Mouse (Mus musculus) erythroblast, adult 5-6 weeks (primary cell): Measurements from ENCODE around the gene Rad23b. TPM values are rescaled to one million over a fixed set of nuclear protein-coding genes. Genes with fewer than 3 reads are reported as not detected.
"Not testable (repeated sequence)": the region's sequence is repeated elsewhere in the genome, so short reads cannot be mapped to it uniquely, and the experiment has no call there.

ENCODE experiments used
- ATAC-seq: replicated peaks from 2 replicates; pipeline ENCODE4 v1.8.0; 2016; ENCODE audit warnings: moderate number of reproducible peaks, mild to moderate bottlenecking, moderate TSS enrichment, inconsistent platforms; ENCODE audit not compliant: poor library complexity, low FRiP score, severe bottlenecking
- total RNA-seq, 2 experiments: library from RNA; stranded (forward) in 1 of 2; stranded (reverse) in 1 of 2; fragments of 150-400 nt in 1 of 2; fragments of 200-764, 138-1000 nt in 1 of 2; gene quantifications; 2 replicates each; pipeline versions ENCODE4 v1.2.3 to v1.2.4; 2015 to 2017; ENCODE audit warnings: low replicate concordance in 2 of 2

The Rad23b gene
- total RNA-seq, 2 experiments from 2014 or later, result 21.1 to 29.4 TPM

DNA sequence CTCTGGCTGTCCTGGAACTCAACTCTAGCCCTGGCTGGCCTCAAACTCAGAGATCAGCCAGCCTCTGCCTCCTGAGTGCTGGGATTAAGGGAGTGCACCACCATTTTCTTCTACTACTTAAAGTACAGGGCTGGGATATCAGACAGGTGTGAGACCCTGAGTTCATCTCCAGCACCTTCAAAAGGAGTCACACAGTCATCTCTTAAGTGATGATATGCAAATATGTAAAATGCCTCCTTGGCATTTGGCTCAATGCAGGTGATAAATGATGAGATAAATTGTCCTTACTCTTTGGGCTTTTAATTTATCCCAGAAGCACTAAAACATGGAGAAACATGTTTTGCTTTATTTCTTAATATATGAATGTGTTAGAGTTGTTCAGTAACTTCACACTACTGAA, 2.0 kb downstream of the Rad23b start:
- no peak for ATAC-seq

DNA sequence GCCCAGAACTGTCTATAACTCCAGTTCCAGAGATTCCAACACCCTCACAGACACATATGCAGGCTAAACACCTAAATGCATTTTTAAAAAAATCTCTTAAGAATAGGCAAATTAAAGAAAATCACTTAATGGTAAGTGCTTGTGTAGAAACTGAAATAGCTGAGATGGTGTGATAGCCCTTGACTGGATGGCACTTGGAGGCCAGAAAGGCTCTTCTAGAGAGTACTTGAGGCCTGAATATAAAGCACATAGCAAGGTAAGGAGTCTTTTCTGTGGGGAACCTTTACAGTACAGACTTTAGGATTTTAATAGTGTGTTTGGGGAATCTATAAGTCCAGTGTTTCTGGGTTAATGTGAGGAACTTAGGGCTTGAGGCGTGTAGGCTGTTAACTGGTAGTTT, 4.2 kb downstream of the Rad23b start:
- ATAC-seq, result no peak

DNA sequence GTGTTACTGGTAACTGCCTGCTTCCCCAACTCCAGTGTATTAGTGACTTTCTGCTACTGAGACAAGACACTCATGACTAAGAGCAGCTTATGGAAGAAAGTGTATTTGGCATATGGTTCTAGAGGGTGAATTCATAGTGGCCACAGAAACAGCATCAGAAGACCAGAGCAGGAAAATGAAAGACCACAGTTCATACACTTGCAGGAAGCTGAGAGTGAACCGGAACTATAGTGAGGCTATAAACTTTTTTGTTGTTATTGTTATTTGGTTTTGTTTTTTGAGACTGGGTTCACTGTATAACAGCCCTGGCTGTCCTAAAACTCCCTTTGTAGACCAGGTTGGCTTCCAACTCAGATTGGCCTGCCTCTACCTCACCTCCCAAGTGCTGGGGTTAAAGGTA, 6.0 kb downstream of the Rad23b start:
- ATAC-seq, result no peak

DNA sequence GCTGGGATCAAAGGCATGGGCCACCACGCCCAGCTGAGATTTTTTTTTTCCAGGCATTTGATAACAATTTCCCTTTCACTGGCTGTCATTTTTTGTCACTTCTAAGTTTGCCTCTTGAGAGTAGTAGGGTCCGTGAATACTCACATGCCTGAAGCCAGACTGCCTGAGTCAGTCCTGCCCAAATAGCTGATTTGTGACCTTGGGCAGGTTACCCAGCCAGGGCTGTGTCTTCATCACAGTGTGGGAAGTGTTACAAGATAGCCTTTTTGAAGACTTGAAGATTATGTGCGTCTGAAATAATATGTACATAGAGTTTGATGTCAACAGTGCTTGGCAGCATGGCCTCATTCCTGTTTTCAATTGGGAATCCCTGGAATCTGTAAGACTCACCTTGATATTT, 6.9 kb downstream of the Rad23b start:
- ATAC-seq, result no peak

DNA sequence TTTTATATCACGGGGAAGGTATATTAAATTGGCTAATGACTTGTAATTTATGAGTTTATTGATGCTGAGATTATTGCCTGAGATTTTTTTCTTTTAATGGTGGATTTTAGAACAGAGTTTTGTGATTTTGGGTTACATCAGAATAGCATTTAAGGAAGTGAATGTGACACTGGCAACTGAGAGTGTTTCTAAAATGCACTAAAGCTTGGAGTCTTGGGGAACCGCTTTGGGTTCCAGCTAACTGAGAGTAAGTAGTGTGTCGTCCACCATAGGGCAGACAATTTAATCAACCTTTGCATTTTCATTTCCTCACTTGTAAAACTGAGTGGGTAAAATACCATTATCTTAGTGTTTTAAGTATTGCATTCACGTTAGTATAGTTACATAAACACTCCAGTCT, 14.0 kb downstream of the Rad23b start:
- ATAC-seq, result no peak

DNA sequence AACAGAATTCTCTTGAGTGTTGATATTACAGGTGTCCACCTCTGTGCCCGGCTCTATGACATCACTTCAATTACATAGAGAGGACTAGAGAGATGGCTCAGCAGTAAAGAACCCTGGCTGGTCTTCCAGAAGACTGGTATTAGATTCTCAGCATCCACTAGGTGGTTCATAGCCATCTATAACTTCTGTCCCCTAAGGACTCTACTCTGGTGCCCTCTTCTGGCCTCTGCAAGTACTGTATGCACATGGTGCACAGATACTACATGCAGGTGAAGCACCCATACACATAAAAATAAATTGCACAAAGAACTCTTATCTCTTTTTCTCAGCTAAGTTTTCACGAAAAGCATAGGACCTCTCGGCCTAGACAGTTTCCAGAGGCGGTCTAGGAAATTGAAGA, 14.5 kb downstream of the Rad23b start:
- peak; percentile 95 for ATAC-seq

DNA sequence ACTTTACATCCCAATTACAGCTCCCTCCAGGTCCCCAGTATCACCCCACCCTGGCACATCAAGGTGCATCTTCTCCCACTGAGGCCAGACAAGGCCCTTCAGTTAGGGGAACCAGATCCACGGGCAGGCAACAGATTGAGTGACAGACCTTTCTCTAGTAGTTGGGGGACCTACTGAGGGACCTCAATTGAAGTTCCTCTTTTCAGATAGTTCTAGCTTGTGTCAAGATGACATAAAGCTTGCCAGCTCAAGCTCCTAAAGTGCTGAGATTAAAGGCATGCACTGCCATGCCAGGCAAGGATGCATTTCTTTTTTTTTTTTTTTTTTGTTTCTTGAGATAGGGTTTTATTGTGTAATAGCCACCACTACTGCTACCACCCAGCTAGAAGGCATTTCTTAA, 16.2 kb downstream of the Rad23b start:
- no peak for ATAC-seq

DNA sequence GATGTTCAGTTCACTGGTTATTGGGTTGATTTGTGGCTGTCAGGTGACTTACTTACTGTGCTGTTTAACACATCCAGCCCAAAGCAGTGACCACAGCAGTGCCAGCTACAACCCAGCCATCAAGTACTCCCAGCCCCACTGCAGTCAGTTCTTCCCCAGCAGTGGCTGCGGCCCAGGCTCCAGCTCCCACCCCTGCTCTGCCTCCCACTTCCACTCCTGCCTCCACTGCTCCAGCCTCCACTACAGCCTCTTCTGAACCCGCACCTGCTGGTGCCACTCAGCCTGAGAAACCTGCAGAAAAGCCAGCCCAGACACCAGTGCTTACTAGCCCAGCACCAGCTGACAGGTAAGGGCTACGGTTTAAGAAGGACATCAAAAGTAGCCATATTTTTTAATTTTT, 20.3 kb downstream of the Rad23b start:
- no peak for ATAC-seq

DNA sequence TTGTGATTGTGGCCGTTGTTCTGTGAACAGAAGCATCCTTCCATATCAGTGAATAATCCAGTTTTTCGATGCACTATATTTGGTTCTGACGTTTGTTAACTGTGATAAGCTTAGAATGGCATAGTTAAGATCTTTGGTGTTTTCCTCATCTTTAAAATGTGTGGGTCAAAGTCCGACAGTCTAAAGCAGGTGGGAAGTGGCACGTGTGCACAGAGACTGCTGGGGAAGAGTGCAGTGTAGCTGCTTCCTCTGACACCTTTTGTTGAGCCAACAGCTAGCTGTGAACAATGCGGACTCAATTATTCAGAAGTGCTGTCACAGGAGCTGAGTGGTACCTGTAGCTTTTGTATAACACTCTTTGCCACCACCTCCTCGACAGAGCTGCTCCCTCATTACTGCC, 21.5 kb downstream of the Rad23b start:
- no peak for ATAC-seq

DNA sequence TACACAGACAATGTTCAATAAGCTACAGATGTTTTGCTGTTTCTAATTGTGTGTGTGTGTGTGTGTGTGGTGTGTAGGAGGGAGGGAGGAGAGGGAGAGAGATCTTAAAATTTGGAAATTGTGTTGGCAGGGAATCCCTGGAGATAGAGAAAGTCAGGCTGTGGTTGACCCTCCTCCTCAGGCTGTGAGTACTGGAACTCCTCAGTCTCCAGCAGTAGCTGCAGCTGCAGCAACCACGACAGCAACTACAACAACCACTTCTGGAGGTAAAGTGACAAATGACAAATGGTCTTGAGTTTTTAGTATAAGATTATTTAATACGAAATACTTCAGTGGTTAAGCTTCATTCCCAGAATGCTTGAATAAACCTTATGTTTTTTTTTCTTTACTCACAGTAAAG, 32.5 kb downstream of the Rad23b start:
- no peak for ATAC-seq

DNA sequence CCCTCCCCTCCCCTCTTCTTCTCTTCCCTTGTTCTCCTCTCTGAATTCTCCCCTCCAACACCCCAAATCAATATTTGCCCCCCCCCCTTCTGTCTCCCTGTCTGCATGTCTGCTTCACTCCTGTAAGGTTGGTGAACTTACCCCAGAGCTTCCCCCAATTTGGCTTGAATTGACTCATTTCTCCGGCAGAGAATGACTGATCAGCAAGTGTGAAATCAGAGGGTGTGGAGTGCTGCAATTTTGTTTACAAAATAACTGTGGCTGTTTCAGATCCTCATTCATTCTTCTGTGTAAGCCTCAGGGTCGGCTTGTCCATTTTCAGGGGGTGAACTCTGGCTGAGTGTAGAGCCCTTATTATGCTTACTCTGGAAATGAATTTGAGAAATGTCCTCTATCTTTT, 36.9 kb downstream of the Rad23b start:
- no peak for ATAC-seq

DNA sequence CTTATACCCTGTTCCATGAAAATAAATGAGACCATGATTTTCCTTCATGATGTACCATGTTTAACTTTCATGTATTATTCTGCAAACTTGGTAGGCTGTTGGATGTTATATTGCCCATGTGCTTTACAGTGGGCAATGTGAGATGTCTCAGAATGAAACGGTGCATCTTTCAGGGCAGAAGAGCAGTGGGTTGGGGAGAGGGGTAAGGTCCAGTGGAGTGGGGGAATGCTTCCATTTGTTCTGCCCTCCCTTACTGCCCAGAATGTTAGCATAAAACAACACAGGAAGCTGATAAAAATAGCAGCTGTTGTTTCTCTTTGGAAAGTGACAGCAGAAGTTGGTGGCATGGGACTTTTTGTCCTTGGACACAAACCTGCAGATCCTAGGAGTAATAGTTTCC, 41.6 kb downstream of the Rad23b start:
- no peak for ATAC-seq

DNA sequence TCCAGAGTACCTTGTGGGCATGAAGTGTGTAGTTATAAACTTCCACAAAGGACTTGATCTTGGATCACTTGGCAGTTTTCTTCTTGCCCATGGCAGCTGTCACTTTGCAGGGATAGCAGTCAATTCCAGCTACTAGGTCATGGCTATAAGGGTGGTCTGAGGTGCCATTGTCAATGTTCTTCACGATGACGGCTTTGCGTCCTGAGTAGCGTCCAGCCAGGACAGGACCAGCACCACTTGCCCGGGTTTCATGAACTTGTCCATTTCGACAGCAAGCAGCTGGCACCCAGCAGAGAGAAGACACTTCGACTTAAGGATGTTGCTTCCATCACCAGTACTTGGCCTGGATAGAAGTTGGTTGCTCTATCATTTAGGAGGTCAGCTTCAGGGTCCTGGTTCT, 42.6 kb downstream of the Rad23b start:
- no peak for ATAC-seq

DNA sequence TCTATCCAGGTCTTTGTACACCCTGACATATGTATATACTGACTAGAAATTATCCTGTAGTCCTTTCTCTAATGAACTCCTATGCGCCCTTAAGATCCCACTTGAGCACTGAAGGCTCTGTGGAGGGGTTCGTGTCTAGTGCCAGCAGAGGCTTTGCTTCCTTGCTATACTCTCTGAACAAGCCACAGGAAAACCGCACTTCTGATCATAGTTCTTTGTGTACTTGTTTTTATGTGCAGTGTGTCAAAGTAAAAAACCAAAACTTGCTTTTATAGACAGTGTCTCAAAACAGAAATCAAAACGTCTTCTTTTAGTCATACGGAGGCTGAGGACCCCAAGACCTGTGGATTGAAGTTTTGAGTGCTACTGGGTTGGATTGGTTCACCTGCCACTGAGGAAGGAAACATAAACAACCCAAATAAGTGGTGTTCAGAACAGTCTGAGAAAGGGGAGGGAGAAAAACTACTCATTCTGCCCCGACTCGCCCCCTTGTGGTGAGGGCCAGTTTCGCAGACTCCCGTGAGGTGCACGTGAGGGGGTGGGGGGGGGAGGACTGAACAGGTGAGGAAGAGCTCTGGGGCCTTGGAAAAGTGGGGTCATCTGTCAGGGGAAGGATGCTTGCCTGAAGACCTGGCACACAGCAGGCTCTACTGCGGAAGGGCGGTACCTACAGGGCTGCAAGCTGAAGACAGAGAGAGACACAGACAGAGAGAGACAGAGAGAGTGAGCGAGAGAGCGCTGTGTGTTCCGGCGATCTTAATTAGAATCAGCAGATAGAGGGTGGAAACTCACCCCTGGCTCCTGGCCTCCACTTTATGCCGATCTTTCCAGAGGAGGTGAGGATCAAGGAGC, 48.3 kb downstream of the Rad23b start:
- ATAC-seq, result no peak

DNA sequence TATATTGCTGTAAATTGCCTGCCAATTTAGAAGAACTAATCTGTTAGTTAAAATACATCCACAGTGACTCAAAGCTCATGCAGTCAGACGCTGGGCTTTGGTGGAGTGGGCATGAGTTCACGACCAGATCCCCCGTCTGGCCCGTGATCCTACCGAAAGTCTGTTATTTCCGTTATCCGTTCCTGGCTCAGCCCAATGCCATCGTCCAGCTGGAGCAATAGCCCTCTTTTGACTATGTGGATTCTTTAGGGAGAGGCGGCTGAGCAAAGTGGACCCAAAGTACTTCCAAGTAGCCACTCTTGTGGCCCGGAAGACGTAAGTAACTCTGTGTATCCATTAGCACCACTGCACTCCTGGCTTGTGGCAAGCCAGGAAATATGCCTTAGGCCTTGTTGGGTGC, 49.1 kb downstream of the Rad23b start:
- no peak for ATAC-seq

DNA sequence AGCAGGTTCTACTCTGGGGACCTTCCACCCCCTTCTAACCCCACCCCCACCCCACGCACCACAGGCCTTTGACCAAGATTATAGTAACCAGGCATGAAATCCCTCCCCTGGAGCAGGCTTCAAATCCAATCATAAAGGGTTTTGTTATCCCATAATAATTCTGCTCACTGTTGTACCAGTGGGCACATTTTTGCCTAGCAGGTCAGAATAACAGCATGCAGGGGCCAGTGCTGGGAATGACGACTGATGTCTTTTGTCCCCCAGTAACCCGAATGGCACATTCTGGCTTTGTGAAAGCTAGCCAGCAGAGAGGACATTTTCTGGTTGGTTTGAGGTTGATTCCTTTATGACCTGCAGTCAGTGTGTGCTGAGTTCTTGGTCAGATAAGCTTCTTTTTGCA, 55.5 kb downstream of the Rad23b start:
- no peak for ATAC-seq

DNA sequence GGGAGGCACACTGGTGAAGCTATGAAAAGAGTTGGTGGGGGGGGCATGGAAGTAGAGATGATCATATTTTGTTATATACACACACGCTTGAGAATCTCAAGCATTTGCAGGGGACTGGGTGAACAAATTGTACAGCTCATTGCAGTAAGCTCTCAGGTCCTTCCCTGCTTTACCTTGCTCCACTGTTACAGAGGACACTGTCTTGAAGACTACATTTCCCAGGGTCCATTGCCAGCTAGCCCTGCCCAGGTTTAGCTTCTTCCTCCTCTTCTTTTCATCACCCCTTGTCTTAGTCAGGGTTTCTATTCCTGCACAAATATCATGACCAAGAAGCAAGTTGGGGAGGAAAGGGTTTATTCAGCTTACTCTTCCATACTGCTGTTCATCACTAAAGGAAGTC, 56.7 kb downstream of the Rad23b start:
- ATAC-seq, result no peak

DNA sequence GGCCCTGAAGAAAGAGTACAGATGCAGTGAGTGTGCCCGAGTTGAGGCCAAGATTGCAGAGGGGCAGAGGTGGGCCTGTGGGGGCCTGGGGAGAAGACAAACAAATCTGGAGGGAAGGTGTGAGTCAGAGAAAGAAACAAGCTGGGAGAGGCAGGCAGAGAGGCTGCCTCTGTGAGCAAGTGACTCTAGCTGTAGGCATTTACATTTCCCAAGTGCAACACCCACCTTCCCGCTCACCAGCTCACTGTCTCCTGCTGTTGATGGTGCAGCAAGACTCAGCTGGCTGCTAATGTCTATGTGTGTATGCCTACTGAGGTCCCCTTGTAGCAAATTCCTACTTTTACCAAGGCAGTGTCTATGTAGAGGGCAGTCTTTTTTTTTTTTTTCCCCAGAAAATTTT, 58.2 kb downstream of the Rad23b start:
- ATAC-seq, result no peak

DNA sequence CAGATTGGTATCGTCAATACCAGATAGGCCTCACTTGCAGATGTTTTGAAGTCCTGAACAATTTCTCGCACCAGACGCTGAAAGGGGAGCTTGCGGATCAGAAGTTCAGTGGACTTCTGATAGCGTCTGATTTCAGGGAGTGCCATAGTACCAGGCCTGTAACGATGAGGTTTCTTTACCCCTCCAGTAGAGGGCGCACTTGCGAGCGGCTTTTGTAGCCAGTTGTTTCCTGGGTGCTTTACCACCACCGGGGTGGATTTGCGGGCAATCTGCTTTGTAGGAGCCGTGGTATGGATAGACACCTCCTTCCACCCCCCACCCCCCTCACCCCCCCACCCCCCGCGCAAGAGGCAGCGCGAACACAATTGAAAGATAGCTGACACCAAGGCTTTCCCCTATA, 59.2 kb downstream of the Rad23b start:
- ATAC-seq, result no peak

DNA sequence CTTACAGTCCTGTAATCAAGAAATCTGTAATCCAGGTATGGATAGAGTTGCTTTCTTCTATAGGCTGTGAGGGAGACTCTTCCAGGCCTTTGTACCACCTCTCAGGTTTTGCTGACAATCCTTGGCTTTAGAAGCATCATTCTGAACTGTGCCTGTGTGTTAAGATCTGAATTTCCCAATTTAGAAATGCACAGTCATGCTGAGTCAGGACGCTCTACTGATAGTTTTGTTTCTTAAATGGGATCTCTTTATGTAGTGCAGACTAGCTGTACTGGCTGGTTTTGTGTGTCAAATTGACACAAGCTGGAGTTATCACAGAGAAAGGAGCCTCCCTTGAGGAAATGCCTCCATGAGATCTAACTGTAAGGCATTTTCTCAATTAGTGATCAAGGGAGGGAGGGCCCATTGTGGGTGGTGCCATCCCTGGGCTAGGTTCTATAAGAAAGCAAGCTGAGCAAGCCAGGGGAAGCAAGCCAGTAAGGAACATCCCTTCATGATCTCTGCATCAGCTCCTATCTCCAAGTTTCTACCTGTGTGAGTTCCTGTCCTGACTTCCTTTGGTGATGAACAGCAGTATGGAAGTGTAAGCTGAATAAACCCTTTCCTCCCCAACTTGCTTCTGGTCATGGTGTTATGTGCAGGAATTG, 59.9 kb downstream of the Rad23b start:
- ATAC-seq, result not testable (repeated sequence)

DNA sequence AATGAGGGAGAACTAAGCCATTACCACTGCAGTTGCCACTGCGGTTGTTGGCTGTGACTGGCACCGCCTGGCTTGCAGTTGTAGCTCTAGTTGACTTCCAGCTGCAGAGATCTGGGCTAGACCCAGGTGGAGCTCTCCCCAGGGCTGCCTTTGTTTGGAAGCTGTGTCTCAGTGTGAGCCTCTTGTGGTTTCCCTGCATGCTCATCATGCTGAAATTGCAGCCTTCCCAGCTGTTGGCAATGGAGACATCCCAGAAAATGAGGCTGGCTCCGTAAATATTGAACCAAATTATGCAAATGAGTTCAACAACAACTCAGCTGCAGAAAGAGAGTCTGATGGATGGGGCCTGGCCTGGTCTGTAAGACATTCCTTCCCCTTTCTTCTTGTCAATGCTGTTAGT, 66.0 kb downstream of the Rad23b start:
- no peak for ATAC-seq

DNA sequence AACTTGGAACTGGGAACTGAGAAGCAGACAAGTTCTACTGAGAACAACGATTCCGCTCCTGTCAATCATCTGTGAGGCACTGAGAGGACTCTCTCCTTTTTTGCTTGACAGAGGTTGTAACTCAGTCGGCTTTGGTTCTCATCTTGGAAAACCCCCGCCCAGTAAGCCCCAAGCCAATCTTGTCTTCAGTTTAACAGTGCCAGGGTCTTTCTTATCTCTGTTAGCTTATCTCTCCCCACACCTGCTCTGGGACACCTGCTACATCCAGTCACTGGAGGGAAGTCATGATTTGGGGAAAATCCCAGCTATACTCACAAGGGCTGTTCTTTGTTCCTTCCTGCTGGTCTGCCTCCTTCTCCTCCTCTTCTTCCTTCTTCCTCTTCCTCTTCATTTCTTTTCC, 76.4 kb downstream of the Rad23b start:
- no peak for ATAC-seq
